Mouse (Mus musculus) urinary bladder, postnatal 36 days (tissue): ENCODE measurements around the gene Cd300lg.

ENCODE experiments used
- DNase-seq, 2 experiments: peaks; one replicate each; pipeline ENCODE4 v3.0.0; 2022; ENCODE audit warnings: low spot score in 2 of 2, mixed read lengths in 1 of 2

Gene Cd300lg

GRCm38 (mm10) chr11:102051954-102052353 is 10.6 kb downstream of the Cd300lg start:
- DNase-seq: peak in 1 of 2 experiments; percentile 47

- DNase-seq: no peak
Observed at GRCm38 (mm10) chr11:102052697-102053096, 11.4 kb downstream of the Cd300lg start.

- DNase-seq: no peak
Observed at GRCm38 (mm10) chr11:102053183-102053582, 11.9 kb downstream of the Cd300lg start.

- no peak for DNase-seq
Observed at GRCm38 (mm10) chr11:102053847-102054246, 12.5 kb downstream of the Cd300lg start.

- DNase-seq: peak; percentile 74 to 78
Observed at GRCm38 (mm10) chr11:102061236-102061940, 20.1 kb downstream of the Cd300lg start.

DNA sequence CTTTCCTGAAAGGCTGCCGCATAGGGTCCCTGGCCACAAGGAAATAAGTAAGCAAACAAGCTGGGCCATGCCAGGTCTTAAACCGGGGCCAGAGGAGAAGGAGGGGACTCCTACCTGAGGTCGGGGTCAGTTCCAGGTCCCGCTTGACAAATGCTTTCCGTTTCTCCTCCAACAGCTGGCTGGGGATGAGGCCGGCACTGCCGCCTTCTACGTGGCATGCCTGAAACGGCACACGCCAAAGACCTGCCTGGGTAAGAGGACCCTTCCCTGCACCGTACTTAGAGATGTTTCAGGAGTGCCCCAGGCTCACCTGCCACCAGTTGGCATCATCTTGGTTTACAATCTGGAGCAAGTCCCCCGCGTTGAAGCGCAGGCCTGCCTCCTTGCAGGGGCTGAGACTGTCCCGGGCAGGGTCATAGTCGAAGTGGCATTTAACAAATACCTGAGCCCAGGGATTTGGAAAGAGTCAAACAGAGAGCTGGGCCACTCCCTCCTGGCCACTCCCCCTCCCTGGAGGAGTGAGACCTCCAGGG is 20.7 kb downstream of the Cd300lg start:
- no peak for DNase-seq

GRCm38 (mm10) chr11:102063076-102063475 is 21.8 kb downstream of the Cd300lg start:
- DNase-seq: no peak

- no peak for DNase-seq
Observed at GRCm38 (mm10) chr11:102068969-102069368, 27.7 kb downstream of the Cd300lg start.

DNA sequence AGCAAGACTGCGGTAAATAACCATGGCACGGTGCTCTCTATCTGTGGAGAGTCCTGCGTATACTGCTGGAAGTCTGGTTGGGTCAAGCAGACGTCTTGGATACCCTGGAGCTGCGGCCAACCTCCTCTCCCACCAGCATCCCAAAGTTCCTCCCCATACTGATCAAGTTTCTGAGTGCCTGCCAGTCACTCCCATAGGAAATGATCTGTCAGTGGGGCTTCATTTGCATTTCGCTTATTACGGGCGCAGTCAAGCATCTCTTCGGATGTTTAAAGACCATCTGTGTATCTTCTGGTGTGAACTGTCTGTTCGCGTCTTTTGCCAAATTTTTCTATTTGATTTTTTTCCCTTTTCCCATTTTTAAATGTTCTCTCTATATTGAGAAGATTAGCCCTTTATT is 28.3 kb downstream of the Cd300lg start:
- no peak for DNase-seq

- no peak for DNase-seq
Observed at GRCm38 (mm10) chr11:102070426-102070825, 29.1 kb downstream of the Cd300lg start.

DNA sequence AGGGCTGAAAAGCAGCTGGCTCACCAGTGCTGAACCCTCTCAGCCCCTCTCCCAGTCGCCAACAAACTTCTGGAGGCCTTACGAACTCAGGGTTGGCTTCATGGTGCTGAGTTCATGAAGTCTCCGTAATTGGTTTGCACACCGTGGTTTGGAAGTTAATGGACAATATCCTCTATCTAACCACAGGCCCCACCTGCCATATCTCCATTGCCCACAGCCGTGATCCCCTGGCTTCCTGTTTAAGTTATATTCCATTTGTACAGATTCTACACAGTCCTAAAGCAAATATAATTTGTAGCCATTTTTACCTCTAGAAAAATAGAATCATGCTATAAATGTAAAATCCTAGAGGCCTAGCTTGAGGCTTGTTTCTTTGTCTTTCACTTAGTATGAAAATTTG is 31.4 kb downstream of the Cd300lg start:
- no peak for DNase-seq

GRCm38 (mm10) chr11:102073722-102074121 is 32.4 kb downstream of the Cd300lg start:
- no peak for DNase-seq

- peak; percentile 28 to 63 for DNase-seq
Observed at GRCm38 (mm10) chr11:102082322-102082721, 41.0 kb downstream of the Cd300lg start.

DNA sequence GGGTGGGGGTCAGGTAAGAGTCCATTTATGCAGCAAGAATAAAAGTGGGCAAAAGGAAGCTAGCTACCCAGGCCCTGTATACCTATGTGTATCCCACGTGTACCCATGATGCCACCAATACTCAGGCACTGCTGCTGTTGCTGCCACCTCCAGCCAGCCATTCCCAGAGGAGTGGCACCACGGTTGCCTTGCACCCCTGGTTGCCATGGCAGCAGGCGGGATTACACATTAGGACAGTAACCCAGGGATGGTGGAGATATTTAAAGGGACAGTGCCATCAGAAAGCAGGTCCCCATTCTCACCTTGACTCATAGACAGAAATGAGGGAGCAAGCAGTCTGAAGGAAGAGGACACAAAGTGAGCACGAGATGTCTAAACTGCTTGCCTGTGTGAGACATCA is 41.9 kb downstream of the Cd300lg start:
- no peak for DNase-seq

GRCm38 (mm10) chr11:102084159-102084558 is 42.9 kb downstream of the Cd300lg start:
- DNase-seq: no peak

DNA sequence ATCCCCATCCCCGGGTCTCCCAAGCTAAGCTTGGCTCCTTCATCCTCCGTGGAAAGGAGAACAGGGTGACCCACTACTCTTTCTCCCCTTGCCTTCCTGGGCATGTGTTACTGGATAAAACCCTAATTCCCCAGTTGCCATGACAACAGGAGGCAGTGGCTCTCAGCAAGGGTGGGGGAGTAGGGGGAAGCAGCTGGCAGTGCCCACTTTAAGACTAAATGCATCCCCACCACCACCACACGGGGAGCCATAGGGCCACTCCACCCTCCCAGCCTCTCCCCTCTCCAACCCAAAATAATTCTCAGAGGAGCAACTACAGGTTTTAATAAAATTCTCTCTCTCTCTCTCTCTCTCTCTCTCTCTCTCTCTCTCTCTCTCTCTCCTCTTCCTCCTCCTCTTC is 45.0 kb downstream of the Cd300lg start:
- DNase-seq: no peak

GRCm38 (mm10) chr11:102087081-102087751 is 45.9 kb downstream of the Cd300lg start:
- peak; percentile 71 to 82 for DNase-seq

GRCm38 (mm10) chr11:102087931-102088898 is 46.9 kb downstream of the Cd300lg start, which contains the start of gene Mpp2:
TSS of gene Mpp2 (minus strand) at chr11:102088515.
- peak; percentile 62 to 75 for DNase-seq

DNA sequence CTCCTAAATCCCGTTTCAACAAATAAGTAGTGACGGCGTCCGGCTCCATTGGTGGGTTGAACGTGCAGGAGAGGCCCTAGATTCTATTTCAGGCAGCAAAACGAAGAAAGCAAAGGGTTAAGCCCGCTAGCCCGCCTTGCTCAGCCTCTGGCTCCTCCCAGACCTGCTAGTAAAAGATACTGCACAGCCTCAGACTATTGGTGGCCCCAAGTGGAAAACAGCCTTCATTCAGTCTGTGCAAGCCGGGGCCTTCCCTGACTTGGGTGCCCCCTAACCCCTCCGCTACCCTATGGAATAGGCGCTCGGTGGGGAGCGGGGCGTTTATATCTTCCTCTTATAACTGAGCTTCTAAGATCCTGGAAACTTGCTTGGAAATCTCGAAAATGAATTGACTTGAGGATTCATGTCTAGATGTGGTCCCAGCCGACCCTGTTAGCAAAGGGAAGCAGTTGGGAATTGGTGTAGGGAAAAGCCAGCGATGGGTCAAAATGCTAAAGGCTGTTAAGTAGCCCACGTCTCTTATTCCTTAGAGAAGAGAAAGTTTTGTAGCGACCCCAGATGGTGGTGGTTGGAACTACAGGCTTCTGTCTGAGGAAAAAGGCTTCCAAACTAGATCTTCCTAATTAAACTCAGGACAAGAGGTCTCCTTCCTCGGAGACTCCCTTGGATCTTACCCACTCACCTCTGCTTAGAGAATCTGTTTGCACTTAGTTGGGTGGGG is 47.9 kb downstream of the Cd300lg start:
- peak; percentile 56 to 64 for DNase-seq

- no peak for DNase-seq
Observed at GRCm38 (mm10) chr11:102095676-102096075, 54.4 kb downstream of the Cd300lg start.

DNA sequence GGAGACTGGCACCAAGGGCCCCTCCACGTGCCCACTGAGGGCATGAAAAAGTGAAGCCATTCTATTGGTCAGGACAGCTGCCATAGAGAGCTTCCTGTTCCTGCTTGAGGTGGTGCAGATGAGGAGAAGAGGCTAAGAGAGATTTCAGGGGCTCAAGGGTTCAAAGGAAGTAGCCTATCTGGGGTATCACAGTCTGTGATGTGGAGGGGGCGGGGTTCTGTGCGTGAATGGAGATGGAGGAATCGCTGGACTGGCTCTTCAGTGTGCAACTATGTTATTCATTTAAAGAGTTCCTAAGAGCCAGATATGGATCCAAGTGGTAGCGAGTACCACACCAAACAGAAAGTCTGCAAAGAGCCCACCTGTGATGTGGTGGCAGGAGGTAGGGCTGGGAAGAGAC is 55.1 kb downstream of the Cd300lg start:
- no peak for DNase-seq
